Mouse (Mus musculus) CH12.LX (cell line): ENCODE data around the gene A930004D18Rik. TPM values are rescaled to one million over a fixed set of nuclear protein-coding genes. Genes with fewer than 3 reads are reported as not detected.

Experiments
- DNase-seq: peaks from one replicate; pipeline ENCODE4 v3.0.0-alpha.2; 2013; ENCODE audit errors: extremely low read depth
- H3K27ac ChIP-seq: 2 replicates; pipeline ENCODE4 v1.5.1; 2012; ENCODE audit warnings: low read depth, mild to moderate bottlenecking, control low read depth, moderate library complexity; ENCODE audit not compliant: insufficient read depth
- H3K27me3 ChIP-seq: replicated peaks from 2 replicates; pipeline ENCODE3; 2012; ENCODE audit warnings: inconsistent platforms
- H3K36me3 ChIP-seq, 2 experiments: replicated peaks in 1 of 2; 2 replicates each; pipeline versions ENCODE3 to v1.6.1; 2012; ENCODE audit warnings: inconsistent platforms in 1 of 2, low read length in 1 of 2, mild to moderate bottlenecking in 1 of 2, mixed read lengths in 1 of 2, moderate library complexity in 1 of 2; ENCODE audit not compliant: control insufficient read depth in 1 of 2, insufficient read depth in 1 of 2
- H3K4me1 ChIP-seq, 2 experiments: 2 replicates each; pipeline ENCODE4 v1.6.1; 2012; ENCODE audit warnings: inconsistent platforms in 1 of 2, moderate library complexity in 1 of 2; ENCODE audit not compliant: insufficient read depth in 2 of 2, control insufficient read depth in 1 of 2
- H3K4me2 ChIP-seq: 2 replicates; pipeline ENCODE4 v1.6.1; 2012; ENCODE audit warnings: low read depth, mild to moderate bottlenecking, control low read depth; ENCODE audit not compliant: poor library complexity, insufficient read depth, severe bottlenecking
- H3K4me3 ChIP-seq, 3 experiments: fragments of 150-350 bp in 1 of 3; sonication (generic) in 1 of 3; replicated peaks in 1 of 3; 2 replicates each; pipeline versions ENCODE3 to v1.5.1; 2011 to 2012; ENCODE audit warnings: low read depth in 2 of 3, low read length in 2 of 3, mild to moderate bottlenecking in 2 of 3, moderate library complexity in 2 of 3, control low read depth in 1 of 3, improper control_type of control experiment in 1 of 3, inconsistent platforms in 1 of 3, mixed read lengths in 1 of 3; ENCODE audit not compliant: poor library complexity in 1 of 3
- H3K79me2 ChIP-seq: replicated peaks from 2 replicates; pipeline ENCODE4 v1.6.1; 2012; ENCODE audit warnings: mild to moderate bottlenecking, moderate library complexity; ENCODE audit not compliant: control insufficient read depth, poor library complexity, insufficient read depth, severe bottlenecking; ENCODE audit errors: extremely low read depth
- H3K9ac ChIP-seq: 2 replicates; pipeline ENCODE4 v1.6.1; 2012; ENCODE audit warnings: low read depth, mild to moderate bottlenecking, control low read depth, moderate library complexity; ENCODE audit not compliant: insufficient read depth
- H3K9me3 ChIP-seq: replicated peaks from 2 replicates; pipeline ENCODE3; 2012; ENCODE audit warnings: low read length, inconsistent platforms, mixed read lengths
- BHLHE40 ChIP-seq: IDR thresholded peaks from 2 replicates; pipeline ENCODE4 v1.6.1; 2011; ENCODE audit warnings: mild to moderate bottlenecking, low read depth, low read length, improper control_type of control experiment
- E2F4 ChIP-seq: IDR thresholded peaks from 2 replicates; pipeline ENCODE4 v1.6.1; 2011; ENCODE audit warnings: low read depth, low read length, improper control_type of control experiment; ENCODE audit not compliant: insufficient replicate concordance
- ETS1 ChIP-seq: conservative IDR thresholded peaks from 2 replicates; pipeline ENCODE4 v1.6.1; 2012; ENCODE audit warnings: low read depth, mild to moderate bottlenecking, inconsistent platforms, low read length, improper control_type of control experiment, moderate library complexity
- GABPA ChIP-seq: IDR thresholded peaks from 2 replicates; pipeline ENCODE4 v1.6.1; 2012; ENCODE audit warnings: low read depth, low read length, improper control_type of control experiment, inconsistent platforms; ENCODE audit not compliant: insufficient replicate concordance
- IRF4 ChIP-seq: IDR thresholded peaks from 2 replicates; pipeline ENCODE4 v1.6.1; 2014; ENCODE audit warnings: low read depth, mild to moderate bottlenecking, inconsistent platforms, low read length, improper control_type of control experiment
- JUND ChIP-seq: conservative IDR thresholded peaks from 2 replicates; pipeline ENCODE4 v1.6.1; 2011; ENCODE audit warnings: low read depth, low read length, improper control_type of control experiment
- KAT2A ChIP-seq: IDR thresholded peaks from 2 replicates; pipeline ENCODE4 v1.6.1; 2012; ENCODE audit warnings: low read length, improper control_type of control experiment, inconsistent platforms; ENCODE audit not compliant: insufficient replicate concordance
- MAFK ChIP-seq: IDR thresholded peaks from 2 replicates; pipeline ENCODE4 v1.6.1; 2011; ENCODE audit warnings: low read length, improper control_type of control experiment; ENCODE audit not compliant: insufficient replicate concordance
- MAX ChIP-seq: IDR thresholded peaks from 2 replicates; pipeline ENCODE4 v1.6.1; 2011; ENCODE audit warnings: low read length, improper control_type of control experiment
- MAZ ChIP-seq: IDR thresholded peaks from 2 replicates; pipeline ENCODE4 v1.6.1; 2012; ENCODE audit warnings: low read depth, mild to moderate bottlenecking, inconsistent platforms, low read length, improper control_type of control experiment, moderate library complexity
- MEF2A ChIP-seq: IDR thresholded peaks from 2 replicates; pipeline ENCODE4 v1.6.1; 2014; ENCODE audit warnings: low read depth, mild to moderate bottlenecking, inconsistent platforms, low read length, improper control_type of control experiment, borderline replicate concordance
- MXI1 ChIP-seq: IDR thresholded peaks from 2 replicates; pipeline ENCODE4 v1.6.1; 2011; ENCODE audit warnings: mild to moderate bottlenecking, low read depth, low read length, improper control_type of control experiment
- MYC ChIP-seq: IDR thresholded peaks from 2 replicates; pipeline ENCODE4 v1.6.1; 2011; ENCODE audit warnings: low read depth, mild to moderate bottlenecking, improper control_type of control experiment, low read length
- NRF1 ChIP-seq: IDR thresholded peaks from 2 replicates; pipeline ENCODE4 v1.6.1; 2014; ENCODE audit warnings: low read depth, mild to moderate bottlenecking, inconsistent platforms, low read length, improper control_type of control experiment, moderate library complexity
- PAX5 ChIP-seq: IDR thresholded peaks from 2 replicates; pipeline ENCODE4 v1.6.1; 2012; ENCODE audit warnings: low read length, inconsistent platforms, mixed read lengths
- POLR2AphosphoS2 ChIP-seq: IDR thresholded peaks from 2 replicates; pipeline ENCODE4 v1.6.1; 2011; ENCODE audit warnings: low read depth, low read length, improper control_type of control experiment
- RAD21 ChIP-seq: IDR thresholded peaks from 2 replicates; pipeline ENCODE4 v1.6.1; 2011; ENCODE audit warnings: low read depth, mild to moderate bottlenecking, low read length, improper control_type of control experiment, moderate library complexity
- SIN3A ChIP-seq: IDR thresholded peaks from 2 replicates; pipeline ENCODE4 v1.6.1; 2012; ENCODE audit warnings: low read length, improper control_type of control experiment, inconsistent platforms
- TCF12 ChIP-seq: IDR thresholded peaks from 2 replicates; pipeline ENCODE4 v1.6.1; 2014; ENCODE audit warnings: low read depth, mild to moderate bottlenecking, inconsistent platforms, low read length, improper control_type of control experiment
- USF1 ChIP-seq: IDR thresholded peaks from 2 replicates; pipeline ENCODE4 v1.6.1; 2014; ENCODE audit warnings: low read depth, mild to moderate bottlenecking, inconsistent platforms, low read length, improper control_type of control experiment
- USF2 ChIP-seq: conservative IDR thresholded peaks from 2 replicates; pipeline ENCODE4 v1.6.1; 2011; ENCODE audit warnings: low read depth, low read length, improper control_type of control experiment
- ZKSCAN1 ChIP-seq: IDR thresholded peaks from 2 replicates; pipeline ENCODE4 v1.6.1; 2012; ENCODE audit warnings: low read depth, inconsistent platforms, low read length, improper control_type of control experiment, borderline replicate concordance
- dilution Hi-C: fragments of 300-500 bp; cut with MboI; formaldehyde crosslinking; loops from 2 replicates; pipeline ENCODE4 v1.14.3; 2020; ENCODE audit warnings: low sequenced_read_pairs; ENCODE audit not compliant: extremely low pct_unique_long_range_greater_than_20kb, extremely low pct_ligation_motif_present
- in situ Hi-C: fragments of 300-500 bp; cut with MboI; formaldehyde crosslinking; loops from 3 replicates; pipeline ENCODE4 v1.14.3; 2019; ENCODE audit warnings: low sequenced_read_pairs, low pct_ligation_motif_present, low pct_unique_long_range_greater_than_20kb, mixed read lengths
- polyA plus RNA-seq: library from polyadenylated mRNA; unstranded; fragments of >175 nt; gene quantifications from 2 replicates; pipeline ENCODE4 v1.2.1, GENCODE M21; 2012; ENCODE audit warnings: low read depth; ENCODE audit not compliant: insufficient read length
- total RNA-seq, 2 experiments: library from RNA; depleted of rRNA; stranded (reverse); fragments of 300-350 nt in 1 of 2; fragments of >200 nt in 1 of 2; gene quantifications; 2 replicates each; pipeline ENCODE4 v1.2.3; 2012 to 2014

A930004D18Rik gene
- total and polyA plus RNA-seq, 3 experiments, result 0.15 to 1.7 (median 0.72) TPM

DNA sequence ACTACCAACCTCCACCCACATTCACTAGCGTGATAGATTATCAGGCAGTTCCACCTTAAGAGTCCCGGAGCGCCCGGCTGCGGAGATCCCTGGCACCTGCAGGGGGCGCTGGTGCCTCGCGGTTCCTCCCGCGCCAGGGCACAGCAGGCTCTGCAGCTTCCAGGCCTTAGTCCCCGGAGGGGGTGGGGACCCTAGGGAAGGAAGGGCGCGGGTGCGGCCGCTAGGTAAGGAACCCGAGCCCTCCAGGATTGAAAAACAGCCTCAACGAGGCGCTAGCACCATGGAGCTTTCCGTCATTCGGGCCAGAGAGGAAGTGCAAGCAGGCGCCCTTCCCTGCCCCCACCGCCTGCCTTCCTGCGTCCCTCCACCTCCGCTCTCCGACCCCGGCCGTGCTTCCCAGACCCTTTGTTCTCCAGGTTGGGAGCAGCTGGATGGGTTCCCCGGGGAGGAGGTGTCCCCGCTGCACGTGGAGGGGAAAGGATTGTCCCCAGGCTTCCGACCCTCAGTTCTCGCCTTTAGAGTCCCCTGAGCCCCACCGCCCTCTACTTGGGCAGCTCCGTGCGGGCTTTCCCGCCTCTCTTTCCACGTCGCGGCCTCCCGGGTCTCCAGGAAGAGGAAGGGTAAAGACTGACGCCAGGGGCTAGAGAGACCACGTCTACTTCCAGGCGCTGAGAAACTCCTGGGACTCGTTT is 9.9 kb downstream of the A930004D18Rik start (continued):
- TF ChIP-seq GABPA (no peak), IRF4 (no peak), NRF1 (no peak), USF1 (no peak), MXI1 (0 out of 2 replicates have a peak, but pooled peaks have one; percentile 33), RAD21 (peak; percentile 94), POLR2AphosphoS2 (no peak), MEF2A (peak; percentile 53; the same call in 1 of the 2 replicates), E2F4 (no peak), PAX5 (no peak), KAT2A (no peak), USF2 (no peak), MYC (0 out of 2 replicates have a peak, but pooled peaks have one; percentile 43), ZKSCAN1 (no peak)

DNA sequence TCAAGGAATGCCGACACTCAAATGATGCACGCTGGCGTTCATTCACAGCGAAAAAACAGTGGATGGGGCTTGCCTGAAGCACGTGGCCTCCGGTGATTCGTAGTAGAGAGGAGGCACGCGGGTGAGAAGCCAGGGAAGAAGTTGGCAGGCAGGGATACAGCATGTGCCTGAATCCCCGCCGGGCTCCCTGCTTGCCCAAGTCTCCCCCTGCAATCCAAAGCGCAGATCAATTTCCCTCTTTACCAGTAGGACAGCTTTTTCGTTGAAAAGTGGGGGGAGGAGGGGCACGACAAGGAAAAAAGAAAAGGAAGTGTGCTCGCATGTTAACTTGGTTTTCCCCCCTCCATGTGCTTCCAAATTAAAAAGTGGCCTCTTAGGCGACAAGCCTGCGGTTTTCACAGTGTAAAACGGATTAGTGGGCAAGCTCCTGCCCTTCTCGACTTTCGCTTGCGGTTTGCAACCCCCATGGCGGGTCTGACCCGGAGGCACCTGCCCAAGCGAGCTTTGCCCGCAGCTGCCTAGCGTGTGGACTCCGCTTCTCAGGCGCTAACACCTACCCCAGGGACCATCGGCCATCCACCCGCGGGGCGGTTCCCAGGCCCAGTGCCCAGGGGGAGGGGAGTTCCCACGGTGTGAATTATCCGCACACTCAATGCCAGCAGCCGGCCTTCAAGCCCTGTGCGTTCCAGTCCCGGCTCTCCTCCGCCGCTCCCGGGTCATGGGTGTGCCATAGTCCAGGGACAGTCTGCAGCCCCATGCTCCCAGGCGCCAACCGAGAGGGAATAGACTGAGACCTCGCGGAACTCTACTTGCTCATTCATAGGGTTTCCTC is 11.2 kb downstream of the A930004D18Rik start:
- Histone ChIP-seq H3K79me2 (no peaks in the 10 kb centered on the region), H3K9me3 (no peaks in the 10 kb centered on the region), H3K27ac (no peak overlapping the region), H3K27me3 (no peaks in the 10 kb centered on the region), H3K4me1 (peaks cover 4 to 21% of the 10 kb centered on the region in 2 experiments), H3K4me3 (peak overlapping the region; percentile 40 to 71 (median 68)), H3K4me2 (peak overlapping the region; percentile 80), H3K9ac (peak overlapping the region; percentile 55; the same call in 1 of the 2 replicates), H3K36me3 (no peaks in the 10 kb centered on the region)
- dilution Hi-C loops (no loop called here), in situ Hi-C loops (loop anchor here (5.0 to 25.0 kb wide), 3 partner anchors 181 to 661 kb away; partner anchors contain the start of genes Bmi1 and Spag6)
- DNase-seq, result peak; percentile 25
- TF ChIP-seq SIN3A, result peak; percentile 52; the same call in 1 of the 2 replicates
- peak; percentile 66 for TF ChIP-seq BHLHE40
- TF ChIP-seq MAX, result 0 out of 2 replicates have a peak, but pooled peaks have one; percentile 4
- no peak; the same call in 1 of the 2 replicates for TF ChIP-seq MAZ
- TF ChIP-seq ETS1, result peak; percentile 18; the same call in 1 of the 2 replicates
- TF ChIP-seq MAFK, result peak; percentile 44; the same call in 1 of the 2 replicates
- TF ChIP-seq JUND, result no peak
- TF ChIP-seq TCF12, result peak; percentile 54; the same call in 1 of the 2 replicates
- peak; percentile 17; the same call in 1 of the 2 replicates for TF ChIP-seq IRF4
